Mouse (Mus musculus): ENCODE data around the gene Sik3. TPM values are rescaled to one million over a fixed set of nuclear protein-coding genes. Genes with fewer than 3 reads are reported as not detected.
"Not testable (repeated sequence)": the region's sequence is repeated elsewhere in the genome, so short reads cannot be mapped to it uniquely, and the experiment has no call there.

Sik3 gene
- polyA plus RNA-seq, 1 experiment from 2014 or later: 8.4 TPM

GRCm38 (mm10) chr9:46126295-46126694 lies 113.7 kb downstream of the Sik3 start:
- DNase-seq (ENCODE audit: low spot score): no peak
- H3K27me3 ChIP-seq (replicated peaks; ENCODE audit: low read depth, poor library complexity, severe bottlenecking): no peaks in the 10 kb centered on the region
- H3K27ac ChIP-seq (replicated peaks): no peak overlapping the region
- H3K9me3 ChIP-seq: no peaks in the 10 kb centered on the region
- peaks cover 29% of the 10 kb centered on the region for H3K4me1 ChIP-seq
- peaks cover 33% of the 10 kb centered on the region for H3K36me3 ChIP-seq (replicated peaks)
- WGBS: 75% methylated on average over 2 of the region's 2 CpGs
- no peak overlapping the region for H3K4me3 ChIP-seq

- H3K4me1 ChIP-seq: peaks cover 29% of the 10 kb centered on the region
- no peak overlapping the region for H3K27ac ChIP-seq (replicated peaks)
- H3K4me3 ChIP-seq: no peak overlapping the region
- peak; percentile 39 for DNase-seq (ENCODE audit: low spot score)
- no peaks in the 10 kb centered on the region for H3K27me3 ChIP-seq (replicated peaks; ENCODE audit: low read depth, poor library complexity, severe bottlenecking)
- 16% methylated on average over 5 of the region's 5 CpGs for WGBS
- peaks cover 37% of the 10 kb centered on the region for H3K36me3 ChIP-seq (replicated peaks)
- H3K9me3 ChIP-seq: no peaks in the 10 kb centered on the region
These were observed 114.7 kb downstream of the Sik3 start for GRCm38 (mm10) chr9:46127326-46127725.

GRCm38 (mm10) chr9:46129241-46129640 lies 116.6 kb downstream of the Sik3 start:
- WGBS: 45% methylated on average over 2 of the region's 2 CpGs

GRCm38 (mm10) chr9:46132821-46133220 lies 120.2 kb downstream of the Sik3 start:
- not testable (repeated sequence) for H3K9me3 ChIP-seq; DNase-seq (ENCODE audit: low spot score); H3K27me3 ChIP-seq (replicated peaks; ENCODE audit: low read depth, poor library complexity, severe bottlenecking); H3K27ac ChIP-seq (replicated peaks); H3K4me3 ChIP-seq
- Histone ChIP-seq H3K36me3 (replicated peaks) (peaks cover 11% of the 10 kb centered on the region; the same call in 1 of the 2 replicates), H3K4me1 (peaks cover 10% of the 10 kb centered on the region)

More at GRCm38 (mm10) chr9:46129241-46129640, 116.6 kb downstream of the Sik3 start:
- H3K36me3 ChIP-seq (replicated peaks): peaks cover 25% of the 10 kb centered on the region
- H3K9me3 ChIP-seq: no peaks in the 10 kb centered on the region
- H3K4me1 ChIP-seq: peaks cover 29% of the 10 kb centered on the region
- no peak overlapping the region for H3K27ac ChIP-seq (replicated peaks)
- H3K4me3 ChIP-seq: no peak overlapping the region
- H3K27me3 ChIP-seq (replicated peaks; ENCODE audit: low read depth, poor library complexity, severe bottlenecking): no peaks in the 10 kb centered on the region
- no peak for DNase-seq (ENCODE audit: low spot score)

- WGBS: 86% methylated on average over 6 of the region's 6 CpGs
- H3K36me3 ChIP-seq (replicated peaks): no peaks in the 10 kb centered on the region
- no peak overlapping the region for H3K4me3 ChIP-seq
- H3K27me3 ChIP-seq (replicated peaks; ENCODE audit: low read depth, poor library complexity, severe bottlenecking): no peaks in the 10 kb centered on the region
- H3K4me1 ChIP-seq: no peaks in the 10 kb centered on the region
- no peak overlapping the region; the same call in 1 of the 2 replicates for H3K27ac ChIP-seq (replicated peaks)
- no peaks in the 10 kb centered on the region for H3K9me3 ChIP-seq
- no peak for DNase-seq (ENCODE audit: low spot score)
These were observed 126.2 kb downstream of the Sik3 start for GRCm38 (mm10) chr9:46138831-46139230.

- DNase-seq (ENCODE audit: low spot score): no peak
- H3K36me3 ChIP-seq (replicated peaks): no peaks in the 10 kb centered on the region
- WGBS: 93% methylated on average over 1 of the region's 1 CpGs
- no peaks in the 10 kb centered on the region for H3K4me1 ChIP-seq
- no peaks in the 10 kb centered on the region for H3K9me3 ChIP-seq
- H3K4me3 ChIP-seq: no peak overlapping the region
- no peaks in the 10 kb centered on the region for H3K27me3 ChIP-seq (replicated peaks; ENCODE audit: low read depth, poor library complexity, severe bottlenecking)
- H3K27ac ChIP-seq (replicated peaks): no peak overlapping the region
These were observed 128.2 kb downstream of the Sik3 start for GRCm38 (mm10) chr9:46140811-46141210.

- H3K4me1 ChIP-seq: peaks cover 9% of the 10 kb centered on the region
- H3K27ac ChIP-seq (replicated peaks): no peak overlapping the region
- H3K4me3 ChIP-seq: no peak overlapping the region
- H3K36me3 ChIP-seq (replicated peaks): no peaks in the 10 kb centered on the region
- no peaks in the 10 kb centered on the region for H3K27me3 ChIP-seq (replicated peaks; ENCODE audit: low read depth, poor library complexity, severe bottlenecking)
- DNase-seq (ENCODE audit: low spot score): no peak
- H3K9me3 ChIP-seq: no peaks in the 10 kb centered on the region
- WGBS: 90% methylated on average over 1 of the region's 1 CpGs
These were observed 129.4 kb downstream of the Sik3 start for GRCm38 (mm10) chr9:46142031-46142430.

- WGBS: 93% methylated on average over 1 of the region's 1 CpGs
These were observed 129.9 kb downstream of the Sik3 start for GRCm38 (mm10) chr9:46142492-46142891.

GRCm38 (mm10) chr9:46144976-46145375 lies 132.4 kb downstream of the Sik3 start:
- H3K36me3 ChIP-seq (replicated peaks): no peaks in the 10 kb centered on the region
- DNase-seq (ENCODE audit: low spot score): no peak
- 85% methylated on average over 6 of the region's 6 CpGs for WGBS
- H3K9me3 ChIP-seq: no peaks in the 10 kb centered on the region
- no peak overlapping the region for H3K4me3 ChIP-seq
- no peaks in the 10 kb centered on the region for H3K27me3 ChIP-seq (replicated peaks; ENCODE audit: low read depth, poor library complexity, severe bottlenecking)
- H3K4me1 ChIP-seq: peaks cover 18% of the 10 kb centered on the region
- no peak overlapping the region for H3K27ac ChIP-seq (replicated peaks)

More at GRCm38 (mm10) chr9:46142492-46142891, 129.9 kb downstream of the Sik3 start:
- no peak for DNase-seq (ENCODE audit: low spot score)
- Histone ChIP-seq H3K4me3 (no peak overlapping the region), H3K27me3 (replicated peaks; ENCODE audit: low read depth, poor library complexity, severe bottlenecking) (no peaks in the 10 kb centered on the region), H3K27ac (replicated peaks) (no peak overlapping the region), H3K4me1 (peaks cover 10% of the 10 kb centered on the region), H3K36me3 (replicated peaks) (no peaks in the 10 kb centered on the region), H3K9me3 (no peaks in the 10 kb centered on the region)

- H3K4me3 ChIP-seq: no peak overlapping the region
- H3K9me3 ChIP-seq: no peaks in the 10 kb centered on the region
- 47% methylated on average over 3 of the region's 3 CpGs for WGBS
- DNase-seq (ENCODE audit: low spot score): no peak
- no peaks in the 10 kb centered on the region for H3K27me3 ChIP-seq (replicated peaks; ENCODE audit: low read depth, poor library complexity, severe bottlenecking)
- H3K4me1 ChIP-seq: peaks cover 31% of the 10 kb centered on the region
- H3K27ac ChIP-seq (replicated peaks): no peak overlapping the region
- no peaks in the 10 kb centered on the region for H3K36me3 ChIP-seq (replicated peaks)
These were observed 133.8 kb downstream of the Sik3 start for GRCm38 (mm10) chr9:46146437-46146836.

- Histone ChIP-seq H3K9me3 (no peaks in the 10 kb centered on the region), H3K4me1 (peaks cover 41% of the 10 kb centered on the region), H3K4me3 (no peak overlapping the region), H3K27ac (replicated peaks) (no peak overlapping the region), H3K36me3 (replicated peaks) (no peaks in the 10 kb centered on the region), H3K27me3 (replicated peaks; ENCODE audit: low read depth, poor library complexity, severe bottlenecking) (no peaks in the 10 kb centered on the region)
- 95% methylated on average over 4 of the region's 4 CpGs for WGBS
- no peak for DNase-seq (ENCODE audit: low spot score)
These were observed 136.1 kb downstream of the Sik3 start for GRCm38 (mm10) chr9:46148723-46149122.

GRCm38 (mm10) chr9:46149392-46149791 lies 136.8 kb downstream of the Sik3 start:
- no peak for DNase-seq (ENCODE audit: low spot score)
- Histone ChIP-seq H3K36me3 (replicated peaks) (no peaks in the 10 kb centered on the region), H3K9me3 (no peaks in the 10 kb centered on the region), H3K27ac (replicated peaks) (no peak overlapping the region), H3K4me3 (no peak overlapping the region), H3K27me3 (replicated peaks; ENCODE audit: low read depth, poor library complexity, severe bottlenecking) (no peaks in the 10 kb centered on the region), H3K4me1 (peaks cover 41% of the 10 kb centered on the region)
- WGBS: 84% methylated on average over 5 of the region's 5 CpGs

- H3K4me1 ChIP-seq: peaks cover 48% of the 10 kb centered on the region
- H3K27me3 ChIP-seq (replicated peaks; ENCODE audit: low read depth, poor library complexity, severe bottlenecking): no peaks in the 10 kb centered on the region
- no peaks in the 10 kb centered on the region for H3K36me3 ChIP-seq (replicated peaks)
- peak overlapping the region; percentile 24; the same call in 1 of the 2 replicates for H3K27ac ChIP-seq (replicated peaks)
- DNase-seq (ENCODE audit: low spot score): no peak
- no peaks in the 10 kb centered on the region for H3K9me3 ChIP-seq
- WGBS: 68% methylated on average over 7 of the region's 7 CpGs
- H3K4me3 ChIP-seq: no peak overlapping the region
These were observed 137.5 kb downstream of the Sik3 start for GRCm38 (mm10) chr9:46150116-46150515.
